Mouse (Mus musculus): ENCODE data around the gene Fancc. TPM values are rescaled to one million over a fixed set of nuclear protein-coding genes. Genes with fewer than 3 reads are reported as not detected.

Gene Fancc
- total RNA-seq, 2 experiments from 2014 or later: 7.2 to 7.6 TPM

- no peak for DNase-seq (ENCODE audit: low spot score in 2 of 2)
- intact Hi-C loops (cut with DNase I): loop anchor here (5.0 kb wide), 3 partner anchors 91 to 319 kb away; no protein-coding TSS in a partner anchor
Observed at GRCm38 (mm10) chr13:63241665-63242064, 255.4 kb downstream of the Fancc start.

GRCm38 (mm10) chr13:63240835-63241234, 256.2 kb downstream of the Fancc start:
- DNase-seq (ENCODE audit: low spot score in 2 of 2): peak in 1 of 2 experiments; percentile 78

DNA sequence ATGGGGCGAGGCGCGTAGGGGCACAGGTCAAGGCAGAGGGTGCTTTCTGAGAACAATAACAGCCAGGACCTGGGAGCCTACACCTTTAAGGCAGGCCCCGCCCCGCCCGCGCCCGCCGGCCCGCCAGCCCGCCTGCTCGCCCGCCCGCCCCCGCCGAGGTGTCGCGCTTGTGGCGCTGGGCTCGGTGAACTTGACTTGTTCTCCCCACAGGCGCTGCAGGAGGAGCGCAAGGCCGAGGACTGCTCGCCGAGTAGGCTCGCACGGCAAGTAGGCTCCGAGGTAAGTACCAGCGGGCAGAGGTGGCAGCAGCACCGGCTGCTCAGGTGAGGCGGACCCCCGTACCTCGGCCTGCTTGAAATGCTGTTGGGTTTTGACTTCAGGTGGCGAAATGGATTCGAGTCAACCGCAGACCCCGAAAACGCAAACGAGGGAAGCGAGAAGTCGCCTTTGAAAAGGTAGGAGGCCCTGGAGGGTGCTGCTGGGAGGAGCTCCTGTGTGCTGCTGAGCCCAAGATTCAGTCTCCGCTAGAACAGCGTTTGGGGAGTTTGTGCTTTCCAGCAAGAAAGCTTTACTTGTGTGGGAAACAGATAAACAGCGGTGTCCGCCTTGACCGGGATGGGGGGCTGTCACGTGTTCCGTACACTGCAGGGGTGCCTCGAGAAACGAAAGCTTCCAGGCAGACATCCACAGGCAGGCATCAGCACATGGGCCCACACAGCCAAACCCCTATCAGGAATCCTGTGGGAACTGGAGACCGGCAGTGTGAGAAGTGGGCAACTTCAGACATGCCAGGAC, 257.0 kb downstream of the Fancc start:
- intact Hi-C loops (cut with DNase I): loop anchor here (5.0 kb wide), 3 partner anchors 92 to 318 kb away; no protein-coding TSS in a partner anchor
- peak; percentile 77 to 81 for DNase-seq (ENCODE audit: low spot score in 2 of 2)

More at GRCm38 (mm10) chr13:63240835-63241234, 256.2 kb downstream of the Fancc start:
- intact Hi-C loops (cut with DNase I): loop anchor here (5.0 kb wide), 3 partner anchors 91 to 319 kb away; no protein-coding TSS in a partner anchor

GRCm38 (mm10) chr13:63239301-63239804, 257.7 kb downstream of the Fancc start:
- no peak for DNase-seq (ENCODE audit: low spot score in 2 of 2)
- intact Hi-C loops (cut with DNase I): no loop called here

GRCm38 (mm10) chr13:63238045-63238444, 259.0 kb downstream of the Fancc start:
- intact Hi-C loops (cut with DNase I): no loop called here
- DNase-seq (ENCODE audit: low spot score in 2 of 2): no peak

- intact Hi-C loops (cut with DNase I): no loop called here
- no peak for DNase-seq (ENCODE audit: low spot score in 2 of 2)
Observed at GRCm38 (mm10) chr13:63236159-63236893, 260.8 kb downstream of the Fancc start.

DNA sequence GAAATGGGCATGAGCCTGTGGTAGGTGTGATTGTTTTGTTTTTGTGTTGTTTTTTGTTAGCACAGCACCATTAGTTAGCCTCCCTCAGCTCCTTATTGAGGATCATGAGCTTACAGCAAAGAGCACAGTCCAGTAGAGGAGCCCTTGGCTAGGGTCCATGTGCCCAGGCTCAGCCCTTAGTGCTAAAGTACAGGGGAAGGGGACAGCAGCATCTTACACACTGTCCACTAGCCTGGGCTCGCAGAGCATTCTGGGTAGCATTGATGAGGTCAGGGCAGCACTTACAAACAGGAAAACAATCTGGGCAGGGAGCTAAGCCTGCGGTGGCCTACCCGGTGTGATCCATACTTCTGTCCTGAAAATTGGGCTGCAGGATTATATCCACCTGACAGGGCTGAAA, 261.5 kb downstream of the Fancc start:
- intact Hi-C loops (cut with DNase I): no loop called here

More for the DNA sequence above, 261.5 kb downstream of the Fancc start:
- no peak for DNase-seq (ENCODE audit: low spot score in 2 of 2)

Small RNA genes lying within 50 kb of the gene (microRNA-seq; reads per million reads assigned to microRNA genes)
- gene Mir23b (21,075 to 21,878 reads per million in 2 experiments), gene Mir24-1 (0 reads per million in 2 experiments), gene Mir27b (1,997 to 2,477 reads per million in 2 experiments), gene Mir3074-1 (0 reads per million in 2 experiments)

Other genes with a start within 250 kb of the Fancc start
- 10 to 100 TPM; 44.5 to 48.0 TPM for gene Ptch1, start 76.3 kb upstream of the Fancc start, total RNA-seq (2021)